Mouse (Mus musculus) kidney, embryonic 16.5 days (tissue): ENCODE measurements around the gene C530008M17Rik. TPM values are rescaled to one million over a fixed set of nuclear protein-coding genes. Genes with fewer than 3 reads are reported as not detected.

ENCODE experiments used
- ATAC-seq: fragments of 200-750 bp; cut with Nextera tagmentation; 2 replicates; pipeline ENCODE4 v1.8.0; 2017; ENCODE audit warnings: moderate TSS enrichment; ENCODE audit not compliant: low FRiP score, low TSS enrichment
- H3K27ac ChIP-seq: fragments of 300-500 bp; sonication (generic); 2 replicates; pipeline ENCODE4 v1.5.1; 2014; ENCODE audit warnings: low read length
- H3K27me3 ChIP-seq: fragments of 300-500 bp; sonication (generic); 2 replicates; pipeline ENCODE4 v1.6.1; 2014; ENCODE audit warnings: low read length, control low read depth, mixed read lengths; ENCODE audit not compliant: insufficient read depth
- H3K36me3 ChIP-seq: fragments of 300-500 bp; sonication (generic); 2 replicates; pipeline ENCODE4 v1.6.1; 2014; ENCODE audit warnings: low read length, control low read depth, mixed read lengths; ENCODE audit not compliant: insufficient read depth
- H3K4me1 ChIP-seq: fragments of 300-500 bp; sonication (generic); 2 replicates; pipeline ENCODE4 v1.6.1; 2014; ENCODE audit warnings: low read length, control low read depth, mixed read lengths; ENCODE audit not compliant: insufficient read depth
- H3K4me2 ChIP-seq: fragments of 300-500 bp; sonication (generic); replicated peaks from 2 replicates; pipeline ENCODE4 v1.6.1; 2014; ENCODE audit warnings: low read depth, low read length
- H3K4me3 ChIP-seq: fragments of 300-500 bp; sonication (generic); 2 replicates; pipeline ENCODE4 v1.5.1; 2014; ENCODE audit warnings: mild to moderate bottlenecking, low read length
- H3K9ac ChIP-seq: fragments of 300-500 bp; sonication (generic); replicated peaks from 2 replicates; pipeline ENCODE4 v1.6.1; 2014; ENCODE audit warnings: low read length
- H3K9me3 ChIP-seq: fragments of 300-500 bp; sonication (generic); 2 replicates; pipeline ENCODE4 v1.6.1; 2016; ENCODE audit warnings: low read length, control low read depth
- WGBS: fragments of 180-500 bp; shearing (Covaris S2); extraction: QIAGEN DNeasy Blood & Tissue Kit; methylation state at CpG from one replicate; pipeline ENCODE4 v1.1.7; 2014; 5-methylcytosine and 5-hydroxymethylcytosine counted together
- polyA plus RNA-seq: library from polyadenylated mRNA; unstranded; fragments of >200 nt; fragmentation: Nextera tagmentation; extraction: Ambion mirVana; gene quantifications from 2 replicates; pipeline ENCODE4 v1.2.1, GENCODE M21; 2015

C530008M17Rik gene
- polyA plus RNA-seq, 1 experiment from 2014 or later, result 11.7 TPM

- H3K9ac ChIP-seq, result no peak overlapping the region
- peaks cover 16% of the 10 kb centered on the region; the same call in 1 of the 2 replicates for H3K4me1 ChIP-seq
- H3K4me2 ChIP-seq, result no peak overlapping the region
- no peaks in the 10 kb centered on the region for H3K27me3 ChIP-seq
- H3K27ac ChIP-seq, result no peak overlapping the region
- H3K36me3 ChIP-seq, result no peaks in the 10 kb centered on the region
- 52% methylated on average over 3 of the region's 3 CpGs for WGBS
- no peak for ATAC-seq
- H3K4me3 ChIP-seq, result no peak overlapping the region
- H3K9me3 ChIP-seq, result 0 out of 2 replicates have a peak, but pooled peaks cover 3% of the 10 kb centered on the region
Measured at GRCm38 (mm10) chr5:76760349-76760748, 104.0 kb downstream of the C530008M17Rik start.

DNA sequence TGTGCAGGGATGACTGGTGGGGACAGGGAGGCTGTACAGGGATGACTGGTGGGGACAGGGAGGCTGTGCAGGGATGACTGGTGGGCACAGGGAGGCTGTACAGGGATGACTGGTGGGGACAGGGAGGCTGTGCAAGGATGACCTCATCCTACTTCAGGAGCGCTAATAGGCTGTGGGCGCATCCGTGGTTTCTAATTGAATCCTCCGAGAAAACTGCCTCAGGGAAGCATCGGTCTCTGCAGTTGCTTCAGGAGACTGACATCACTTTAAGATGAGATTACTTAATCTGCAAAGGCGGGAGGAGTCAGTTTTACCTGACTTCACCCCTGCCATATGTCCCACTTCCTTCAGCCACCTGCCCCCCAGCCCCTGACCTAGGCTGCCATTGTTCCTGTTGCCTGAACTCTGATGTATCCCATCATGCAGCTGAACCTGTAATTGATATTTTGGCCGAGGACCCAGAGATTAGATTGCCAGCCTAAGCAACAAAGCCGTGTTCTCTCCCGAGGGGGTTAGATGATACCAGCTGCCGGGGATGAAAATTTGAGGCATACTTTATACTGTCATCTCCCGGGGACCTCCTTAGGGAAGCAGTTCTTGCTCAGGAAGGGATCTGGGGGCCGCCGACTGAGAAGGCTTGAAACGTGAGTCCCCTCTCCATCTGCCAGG is 105.9 kb downstream of the C530008M17Rik start:
- no peaks in the 10 kb centered on the region for H3K27me3 ChIP-seq
- H3K4me1 ChIP-seq, result peaks cover 16% of the 10 kb centered on the region; the same call in 1 of the 2 replicates
- H3K4me2 ChIP-seq, result no peak overlapping the region
- 48% methylated on average over 14 of the region's 14 CpGs for WGBS
- no peak overlapping the region for H3K27ac ChIP-seq
- H3K9me3 ChIP-seq, result peaks cover 9% of the 10 kb centered on the region
- peaks cover 7% of the 10 kb centered on the region for H3K36me3 ChIP-seq
- 0 out of 2 replicates have a peak, but pooled peaks have one; percentile 11 for ATAC-seq
- no peak overlapping the region for H3K4me3 ChIP-seq
- H3K9ac ChIP-seq, result no peak overlapping the region

GRCm38 (mm10) chr5:76763148-76763701 is 106.9 kb downstream of the C530008M17Rik start:
- Histone ChIP-seq H3K4me1 (peaks cover 16% of the 10 kb centered on the region; the same call in 1 of the 2 replicates), H3K27me3 (no peaks in the 10 kb centered on the region), H3K9ac (0 out of 2 replicates have a peak overlapping the region, but pooled peaks have one; percentile 16), H3K9me3 (peaks cover 10% of the 10 kb centered on the region), H3K4me3 (no peak overlapping the region), H3K27ac (no peak overlapping the region), H3K36me3 (peaks cover 7% of the 10 kb centered on the region), H3K4me2 (peak overlapping the region; percentile 21; the same call in 1 of the 2 replicates)
- no peak; the same call in 1 of the 2 replicates for ATAC-seq
- whole genome bisulfite sequencing, result 34% methylated on average over 10 of the region's 10 CpGs

- ATAC-seq, result no peak
- peaks cover 7% of the 10 kb centered on the region for H3K36me3 ChIP-seq
- H3K27me3 ChIP-seq, result no peaks in the 10 kb centered on the region
- WGBS, result 44% methylated on average over 6 of the region's 6 CpGs
- H3K27ac ChIP-seq, result no peak overlapping the region
- no peak overlapping the region for H3K9ac ChIP-seq
- H3K4me3 ChIP-seq, result no peak overlapping the region
- peak overlapping the region; percentile 21; the same call in 1 of the 2 replicates for H3K4me2 ChIP-seq
- peaks cover 13% of the 10 kb centered on the region; the same call in 1 of the 2 replicates for H3K4me1 ChIP-seq
- H3K9me3 ChIP-seq, result peaks cover 10% of the 10 kb centered on the region
Measured at GRCm38 (mm10) chr5:76763731-76764130, 107.4 kb downstream of the C530008M17Rik start.

- H3K9ac ChIP-seq, result no peak overlapping the region
- no peak overlapping the region for H3K4me2 ChIP-seq
- peaks cover 10% of the 10 kb centered on the region for H3K9me3 ChIP-seq
- H3K4me1 ChIP-seq, result peaks cover 8% of the 10 kb centered on the region
- ATAC-seq, result no peak
- 67% methylated on average over 3 of the region's 3 CpGs for WGBS
- no peak overlapping the region for H3K4me3 ChIP-seq
- H3K36me3 ChIP-seq, result peaks cover 7% of the 10 kb centered on the region
- H3K27me3 ChIP-seq, result no peaks in the 10 kb centered on the region
- no peak overlapping the region for H3K27ac ChIP-seq
Measured at GRCm38 (mm10) chr5:76769014-76769413, 112.7 kb downstream of the C530008M17Rik start.

- Histone ChIP-seq H3K4me1 (peaks cover 7% of the 10 kb centered on the region), H3K27ac (no peak overlapping the region), H3K9me3 (peaks cover 10% of the 10 kb centered on the region), H3K4me3 (no peak overlapping the region), H3K4me2 (peak overlapping the region; percentile 13; the same call in 1 of the 2 replicates), H3K27me3 (no peaks in the 10 kb centered on the region), H3K9ac (no peak overlapping the region), H3K36me3 (peaks cover 7% of the 10 kb centered on the region)
- 37% methylated on average over 15 of the region's 15 CpGs for WGBS
- no peak for ATAC-seq
Measured at GRCm38 (mm10) chr5:76769572-76769971, 113.3 kb downstream of the C530008M17Rik start.

DNA sequence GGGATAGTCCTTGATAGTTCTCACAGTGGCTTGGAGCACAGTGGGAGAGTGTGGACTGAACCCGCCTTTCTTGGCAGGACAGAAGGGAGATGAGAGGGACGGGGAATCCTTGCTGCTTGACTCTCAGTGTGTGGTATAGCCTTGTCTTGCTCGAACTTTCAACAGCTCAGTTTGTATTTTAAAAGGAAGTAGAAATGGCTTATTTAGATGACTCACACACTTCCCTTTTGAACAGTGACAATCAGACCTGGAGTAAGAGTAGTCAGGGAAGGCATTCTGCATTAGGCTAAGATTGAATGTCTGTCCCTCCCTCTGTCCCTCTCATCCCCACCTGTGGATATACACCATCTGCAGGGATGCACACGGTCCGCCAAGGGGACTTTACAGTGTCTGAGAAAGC is 115.1 kb downstream of the C530008M17Rik start:
- Histone ChIP-seq H3K27ac (no peak overlapping the region), H3K9ac (no peak overlapping the region), H3K4me1 (peaks cover 7% of the 10 kb centered on the region), H3K4me2 (no peak overlapping the region), H3K4me3 (no peak overlapping the region), H3K36me3 (no peaks in the 10 kb centered on the region), H3K27me3 (no peaks in the 10 kb centered on the region), H3K9me3 (0 out of 2 replicates have a peak, but pooled peaks cover 3% of the 10 kb centered on the region)
- no peak for ATAC-seq
- 86% methylated on average over 5 of the region's 5 CpGs for WGBS

DNA sequence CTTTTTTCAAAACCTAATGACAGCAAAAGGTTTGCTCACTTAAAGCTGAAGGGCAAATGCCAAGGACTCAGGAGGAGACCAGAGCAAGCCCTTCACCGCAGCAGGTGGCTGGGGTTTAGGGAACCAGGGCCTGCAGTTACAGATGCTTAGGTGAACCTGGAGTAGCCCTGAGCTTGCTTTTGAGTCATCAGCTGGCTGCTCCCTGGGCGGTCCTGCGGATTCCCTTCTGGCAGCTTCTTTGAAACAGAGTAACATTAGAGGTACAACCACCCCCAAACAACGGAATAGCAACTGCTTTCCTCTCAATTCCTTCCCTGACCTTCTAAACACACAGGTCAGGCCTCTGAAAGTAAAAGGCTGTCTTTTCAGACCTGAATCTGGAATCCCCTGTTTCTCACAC is 116.5 kb downstream of the C530008M17Rik start:
- Histone ChIP-seq H3K9me3 (0 out of 2 replicates have a peak, but pooled peaks cover 3% of the 10 kb centered on the region), H3K9ac (no peak overlapping the region), H3K27ac (no peak overlapping the region), H3K27me3 (no peaks in the 10 kb centered on the region), H3K4me2 (no peak overlapping the region), H3K4me1 (peaks cover 7% of the 10 kb centered on the region), H3K4me3 (no peak overlapping the region), H3K36me3 (no peaks in the 10 kb centered on the region)
- ATAC-seq, result no peak
- 57% methylated on average over 4 of the region's 4 CpGs for WGBS

DNA sequence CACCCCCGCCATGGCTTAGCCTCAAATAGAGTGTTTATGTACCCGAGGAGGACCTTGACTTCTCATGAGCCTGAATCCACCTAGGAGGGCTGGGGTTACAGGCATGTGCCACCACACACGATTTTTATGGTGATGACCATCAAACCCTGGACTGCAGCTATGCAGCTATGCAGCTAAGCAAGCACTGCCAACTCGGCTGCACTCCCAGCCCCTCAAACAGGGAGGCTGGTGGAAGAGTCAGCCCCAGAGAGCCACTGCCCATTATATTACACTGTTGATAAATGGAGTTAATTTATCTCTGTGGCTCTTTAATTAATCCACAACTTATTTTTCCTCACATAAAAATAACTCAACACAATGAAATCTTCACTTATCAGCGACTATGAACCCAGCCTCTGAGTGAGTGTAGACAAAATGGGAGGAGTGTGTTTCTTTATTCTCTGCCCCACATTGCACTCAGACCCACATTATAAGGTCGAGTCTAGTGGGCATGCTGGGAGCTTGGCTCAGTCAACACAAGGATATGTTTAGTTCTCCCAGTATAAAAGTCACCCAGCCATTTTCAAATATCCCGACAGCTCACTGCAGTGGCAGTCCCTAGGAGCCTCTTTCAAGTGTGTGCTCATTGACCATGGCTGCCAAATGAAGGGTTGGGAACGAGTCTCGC is 117.3 kb downstream of the C530008M17Rik start:
- WGBS, result 61% methylated on average over 9 of the region's 9 CpGs
- no peaks in the 10 kb centered on the region for H3K9me3 ChIP-seq
- no peak overlapping the region for H3K9ac ChIP-seq
- H3K27me3 ChIP-seq, result no peaks in the 10 kb centered on the region
- no peak for ATAC-seq
- no peaks in the 10 kb centered on the region for H3K36me3 ChIP-seq
- H3K4me2 ChIP-seq, result no peak overlapping the region
- H3K27ac ChIP-seq, result no peak overlapping the region
- peaks cover 7% of the 10 kb centered on the region for H3K4me1 ChIP-seq
- H3K4me3 ChIP-seq, result no peak overlapping the region
